Mouse (Mus musculus): ENCODE results near the gene Fignl2. TPM values are rescaled to one million over a fixed set of nuclear protein-coding genes. Genes with fewer than 3 reads are reported as not detected.

Fignl2 gene
- total and polyA plus RNA-seq, 3 experiments = not detected

DNA sequence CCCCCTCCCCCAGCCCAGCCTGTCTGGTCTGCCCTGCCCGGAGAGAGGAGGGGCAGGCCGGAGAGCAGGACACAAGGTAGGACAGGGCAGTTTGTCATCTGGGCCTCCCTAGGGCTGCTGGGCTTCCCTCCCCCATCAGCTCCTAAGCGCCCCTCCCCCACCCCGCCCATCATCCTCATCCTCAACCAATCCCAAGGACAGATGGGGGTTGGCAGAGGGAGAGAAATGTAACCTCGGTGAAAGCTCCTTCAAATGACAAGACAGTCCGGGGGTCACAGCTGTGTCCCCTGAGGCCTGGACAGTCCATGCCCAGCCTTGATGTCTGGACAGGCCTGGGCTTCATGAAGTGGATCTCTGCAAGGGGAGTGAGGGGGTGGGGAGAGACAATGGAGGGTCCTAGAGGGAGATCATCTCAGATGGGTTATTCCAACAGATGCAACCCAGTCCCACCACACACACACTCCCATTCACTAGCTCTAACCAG is 12.0 kb downstream of the Fignl2 start:
- Histone ChIP-seq H3K27ac (ENCODE audit: insufficient read depth, low read depth) (no peak overlapping the region), H3K9ac (ENCODE audit: insufficient read depth, low read depth) (no peak overlapping the region), H3K36me3 (replicated peaks in 1 of 2; ENCODE audit: control insufficient read depth in 1 of 2, insufficient read depth in 1 of 2, low read length in 1 of 2) (no peaks in the 10 kb centered on the region), H3K4me1 (ENCODE audit: control insufficient read depth in 1 of 2, insufficient read depth in 2 of 2) (peaks cover 0 to 5% of the 10 kb centered on the region in 2 experiments; a peak in 1 of 4 replicates), H3K9me3 (replicated peaks; ENCODE audit: low read length) (no peaks in the 10 kb centered on the region), H3K4me3 (replicated peaks in 1 of 3; ENCODE audit: low read depth in 2 of 3, low read length in 2 of 3, poor library complexity in 1 of 3) (no peak overlapping the region), H3K79me2 (replicated peaks; ENCODE audit: control insufficient read depth, extremely low read depth, insufficient read depth, poor library complexity, severe bottlenecking) (no peaks in the 10 kb centered on the region), H3K27me3 (replicated peaks) (peaks cover 84% of the 10 kb centered on the region), H3K4me2 (ENCODE audit: insufficient read depth, low read depth, poor library complexity, severe bottlenecking) (no peak overlapping the region)
- in situ Hi-C loops (cut with MboI; ENCODE audit: low pct_ligation_motif_present, low pct_unique_long_range_greater_than_20kb, low sequenced_read_pairs) = no loop called here
- DNase-seq (ENCODE audit: extremely low read depth) = no peak
- no peak for TF ChIP-seq KAT2A (IDR thresholded peaks at IDR 0.05; ENCODE audit: insufficient replicate concordance, low read length)
- no peak for TF ChIP-seq NRF1 (IDR thresholded peaks at IDR 0.05; ENCODE audit: low read depth, low read length)
- TF ChIP-seq ZC3H11A (IDR thresholded peaks at IDR 0.05; ENCODE audit: low read depth, low read length) = no peak
- no peak for TF ChIP-seq ZKSCAN1 (IDR thresholded peaks at IDR 0.05; ENCODE audit: borderline replicate concordance, low read depth, low read length)
- dilution Hi-C loops (cut with MboI; ENCODE audit: extremely low pct_ligation_motif_present, extremely low pct_unique_long_range_greater_than_20kb, low sequenced_read_pairs) = no loop called here

DNA sequence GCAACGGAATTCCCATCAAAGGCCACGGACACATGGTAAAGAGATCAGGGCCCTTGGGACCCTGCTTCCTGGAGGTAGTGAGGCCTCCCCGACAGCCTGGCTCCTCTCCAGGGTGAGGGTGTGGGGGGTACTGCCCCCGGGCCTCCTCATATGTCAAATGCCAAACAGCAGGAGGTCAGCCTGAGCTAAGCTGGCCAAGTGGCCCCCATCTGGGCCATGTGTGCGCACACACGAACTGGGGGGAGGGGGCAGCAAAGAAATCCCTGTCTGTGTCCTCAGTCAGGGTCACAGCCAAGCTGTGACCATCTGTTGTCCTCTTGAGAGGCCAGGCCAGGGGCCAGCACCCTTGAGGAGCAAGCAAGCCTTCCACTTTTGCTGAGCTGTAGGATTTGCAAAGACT is 13.3 kb downstream of the Fignl2 start:
- Histone ChIP-seq H3K9ac (ENCODE audit: insufficient read depth, low read depth) (no peak overlapping the region), H3K27me3 (replicated peaks) (peaks cover 81% of the 10 kb centered on the region), H3K9me3 (replicated peaks; ENCODE audit: low read length) (no peaks in the 10 kb centered on the region), H3K36me3 (replicated peaks in 1 of 2; ENCODE audit: control insufficient read depth in 1 of 2, insufficient read depth in 1 of 2, low read length in 1 of 2) (no peaks in the 10 kb centered on the region), H3K27ac (ENCODE audit: insufficient read depth, low read depth) (no peak overlapping the region), H3K4me1 (ENCODE audit: control insufficient read depth in 1 of 2, insufficient read depth in 2 of 2) (peaks cover 0 to 5% of the 10 kb centered on the region in 2 experiments; a peak in 1 of 4 replicates), H3K79me2 (replicated peaks; ENCODE audit: control insufficient read depth, extremely low read depth, insufficient read depth, poor library complexity, severe bottlenecking) (no peaks in the 10 kb centered on the region), H3K4me3 (replicated peaks in 1 of 3; ENCODE audit: low read depth in 2 of 3, low read length in 2 of 3, poor library complexity in 1 of 3) (no peak overlapping the region), H3K4me2 (ENCODE audit: insufficient read depth, low read depth, poor library complexity, severe bottlenecking) (no peak overlapping the region)
- DNase-seq (ENCODE audit: extremely low read depth) = no peak
- dilution Hi-C loops (cut with MboI; ENCODE audit: extremely low pct_ligation_motif_present, extremely low pct_unique_long_range_greater_than_20kb, low sequenced_read_pairs) = no loop called here
- in situ Hi-C loops (cut with MboI; ENCODE audit: low pct_ligation_motif_present, low pct_unique_long_range_greater_than_20kb, low sequenced_read_pairs) = no loop called here
- TF ChIP-seq MAFK (IDR thresholded peaks at IDR 0.05; ENCODE audit: insufficient replicate concordance, low read length) (no peak), POLR2A (IDR thresholded peaks at IDR 0.05; ENCODE audit: low read depth, low read length) (no peak), MAZ (IDR thresholded peaks at IDR 0.05; ENCODE audit: low read depth, low read length) (no peak), HCFC1 (IDR thresholded peaks at IDR 0.05; ENCODE audit: low read depth, low read length) (no peak), PAX5 (IDR thresholded peaks at IDR 0.05; ENCODE audit: low read length) (no peak), CTCF (conservative IDR thresholded peaks at IDR 0.05 in 1 of 2, IDR thresholded peaks at IDR 0.05 in 1 of 2; ENCODE audit: low read depth in 2 of 2, low read length in 2 of 2) (no peak)

- no peak overlapping the region for H3K9ac ChIP-seq (ENCODE audit: insufficient read depth, low read depth)
- in situ Hi-C loops (cut with MboI; ENCODE audit: low pct_ligation_motif_present, low pct_unique_long_range_greater_than_20kb, low sequenced_read_pairs) (no loop called here), dilution Hi-C loops (cut with MboI; ENCODE audit: extremely low pct_ligation_motif_present, extremely low pct_unique_long_range_greater_than_20kb, low sequenced_read_pairs) (no loop called here)
- no peak overlapping the region for H3K4me2 ChIP-seq (ENCODE audit: insufficient read depth, low read depth, poor library complexity, severe bottlenecking)
- H3K4me3 ChIP-seq (replicated peaks in 1 of 3; ENCODE audit: low read depth in 2 of 3, low read length in 2 of 3, poor library complexity in 1 of 3) = no peak overlapping the region
- H3K36me3 ChIP-seq (replicated peaks in 1 of 2; ENCODE audit: control insufficient read depth in 1 of 2, insufficient read depth in 1 of 2, low read length in 1 of 2) = no peaks in the 10 kb centered on the region
- H3K4me1 ChIP-seq (ENCODE audit: control insufficient read depth in 1 of 2, insufficient read depth in 2 of 2) = peaks cover 0 to 5% of the 10 kb centered on the region in 2 experiments; a peak in 1 of 4 replicates
- no peaks in the 10 kb centered on the region for H3K9me3 ChIP-seq (replicated peaks; ENCODE audit: low read length)
- DNase-seq (ENCODE audit: extremely low read depth) = no peak
- H3K27ac ChIP-seq (ENCODE audit: insufficient read depth, low read depth) = no peak overlapping the region
- TF ChIP-seq HCFC1 (IDR thresholded peaks at IDR 0.05; ENCODE audit: low read depth, low read length) (no peak), USF2 (conservative IDR thresholded peaks at IDR 0.05; ENCODE audit: low read depth, low read length) (no peak), CTCF (conservative IDR thresholded peaks at IDR 0.05 in 1 of 2, IDR thresholded peaks at IDR 0.05 in 1 of 2; ENCODE audit: low read depth in 2 of 2, low read length in 2 of 2) (no peak), MAX (IDR thresholded peaks at IDR 0.05; ENCODE audit: low read length) (no peak), POLR2A (IDR thresholded peaks at IDR 0.05; ENCODE audit: low read depth, low read length) (no peak), RCOR1 (conservative IDR thresholded peaks at IDR 0.05; ENCODE audit: low read depth, low read length) (no peak), POLR2AphosphoS2 (IDR thresholded peaks at IDR 0.05; ENCODE audit: low read depth, low read length) (no peak), MAFK (IDR thresholded peaks at IDR 0.05; ENCODE audit: insufficient replicate concordance, low read length) (no peak), MYC (IDR thresholded peaks at IDR 0.05; ENCODE audit: low read depth, low read length) (no peak), SIN3A (IDR thresholded peaks at IDR 0.05; ENCODE audit: low read length) (no peak), IRF4 (IDR thresholded peaks at IDR 0.05; ENCODE audit: low read depth, low read length) (no peak), GABPA (IDR thresholded peaks at IDR 0.05; ENCODE audit: insufficient replicate concordance, low read depth, low read length) (no peak), PAX5 (IDR thresholded peaks at IDR 0.05; ENCODE audit: low read length) (no peak), SMC3 (IDR thresholded peaks at IDR 0.05; ENCODE audit: low read depth, low read length) (no peak), NRF1 (IDR thresholded peaks at IDR 0.05; ENCODE audit: low read depth, low read length) (no peak), JUN (IDR thresholded peaks at IDR 0.05; ENCODE audit: insufficient read depth, low read depth, low read length) (no peak)
- H3K79me2 ChIP-seq (replicated peaks; ENCODE audit: control insufficient read depth, extremely low read depth, insufficient read depth, poor library complexity, severe bottlenecking) = no peaks in the 10 kb centered on the region
- H3K27me3 ChIP-seq (replicated peaks) = peaks cover 70% of the 10 kb centered on the region
Observed at GRCm38 (mm10) chr15:101060280-101060852, 18.0 kb downstream of the Fignl2 start.
